Mouse (Mus musculus) forebrain, embryonic 15.5 days (tissue): ENCODE measurements around the gene Rcan2. TPM values are rescaled to one million over a fixed set of nuclear protein-coding genes. Genes with fewer than 3 reads are reported as not detected.
A peak's percentile ranks its signal among the peaks of the same experiment; 100 is the strongest.

Experiments
- ATAC-seq: fragments of 200-750 bp; cut with Nextera tagmentation; replicated peaks from 2 replicates; pipeline ENCODE4 v1.8.0; 2017; ENCODE audit warnings: mild to moderate bottlenecking, moderate TSS enrichment, moderate library complexity
- H3K27ac ChIP-seq: fragments of 300-500 bp; sonication (generic); replicated peaks from 2 replicates; pipeline ENCODE4 v1.5.1; 2015; ENCODE audit warnings: mild to moderate bottlenecking, inconsistent platforms
- H3K27me3 ChIP-seq: fragments of 300-500 bp; sonication (generic); 2 replicates; pipeline ENCODE4 v1.6.1; 2015; ENCODE audit warnings: inconsistent platforms
- H3K36me3 ChIP-seq: fragments of 300-500 bp; sonication (generic); 2 replicates; pipeline ENCODE4 v1.6.1; 2015; ENCODE audit warnings: mild to moderate bottlenecking, inconsistent platforms
- H3K4me1 ChIP-seq: fragments of 300-500 bp; sonication (generic); 2 replicates; pipeline ENCODE4 v1.6.1; 2015; ENCODE audit warnings: inconsistent platforms
- H3K4me2 ChIP-seq: fragments of 300-500 bp; sonication (generic); replicated peaks from 2 replicates; pipeline ENCODE4 v1.6.1; 2015; ENCODE audit warnings: mild to moderate bottlenecking, inconsistent platforms
- H3K4me3 ChIP-seq: fragments of 300-500 bp; sonication (generic); 2 replicates; pipeline ENCODE4 v1.5.1; 2015; ENCODE audit warnings: mild to moderate bottlenecking, inconsistent platforms
- H3K9ac ChIP-seq: fragments of 300-500 bp; sonication (generic); replicated peaks from 2 replicates; pipeline ENCODE4 v1.6.1; 2015; ENCODE audit warnings: mild to moderate bottlenecking, inconsistent platforms
- H3K9me3 ChIP-seq: fragments of 300-500 bp; sonication (generic); 2 replicates; pipeline ENCODE4 v1.6.1; 2016; ENCODE audit warnings: inconsistent platforms
- WGBS: fragments of 180-500 bp; shearing (Covaris S2); methylation state at CpG from one replicate; pipeline ENCODE4 v1.1.7; 2015; ENCODE audit warnings: mixed read lengths; 5-methylcytosine and 5-hydroxymethylcytosine counted together
- polyA plus RNA-seq: library from polyadenylated mRNA; unstranded; fragments of >200 nt; fragmentation: Nextera tagmentation; extraction: Ambion mirVana; gene quantifications from 2 replicates; pipeline ENCODE4 v1.2.1, GENCODE M21; 2015

Gene Rcan2
- 30.1 and 31.0 TPM in 2 replicates for polyA plus RNA-seq

DNA sequence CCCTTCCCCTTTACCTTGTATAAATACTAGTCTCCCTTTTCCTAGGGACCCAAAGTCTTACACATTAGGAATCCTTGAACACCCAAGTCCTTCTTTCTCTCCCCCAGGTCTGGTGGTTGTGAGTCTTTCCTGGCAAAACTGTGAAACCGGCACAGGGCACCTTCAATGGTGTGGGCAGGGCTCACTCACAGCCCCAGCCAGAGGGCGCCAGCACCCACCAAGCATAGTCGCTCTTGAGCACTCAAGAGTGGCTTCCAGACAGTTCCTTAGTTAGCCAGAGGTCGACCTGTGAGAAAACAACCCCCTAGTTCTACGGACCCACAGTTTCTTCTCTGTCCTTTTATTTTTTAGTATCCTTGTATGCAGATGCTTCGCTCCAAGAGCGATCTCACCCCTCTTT, at the start of gene Rcan2:
Rcan2 (plus strand) TSS at position 275 of the 400 bp plus-strand sequence.
- Histone ChIP-seq H3K9me3 (no peaks in the 10 kb centered on the region), H3K4me3 (peak within 1 kb of the TSS; percentile 78), H3K4me2 (peak within 1 kb of the TSS; percentile 86), H3K9ac (peak within 1 kb of the TSS; percentile 71), H3K27ac (peak within 1 kb of the TSS; percentile 27; the same call in 1 of the 2 replicates), H3K27me3 (no peaks in the 10 kb centered on the region), H3K4me1 (peaks cover 13% of the 10 kb centered on the region), H3K36me3 (no peaks in the 10 kb centered on the region)
- WGBS = 1% methylated on average over 7 of the region's 7 CpGs
- peak; percentile 84 for ATAC-seq

- WGBS = 50% methylated on average over 1 of the region's 1 CpGs
- Histone ChIP-seq H3K4me1 (no peaks in the 10 kb centered on the region), H3K27ac (no peak overlapping the region), H3K36me3 (no peaks in the 10 kb centered on the region), H3K9me3 (no peaks in the 10 kb centered on the region), H3K4me2 (no peak overlapping the region), H3K9ac (no peak overlapping the region), H3K4me3 (no peak overlapping the region), H3K27me3 (no peaks in the 10 kb centered on the region)
- ATAC-seq = no peak
Observed at GRCm38 (mm10) chr17:43752811-43753210, 48.3 kb upstream of the Rcan2 start.

- Histone ChIP-seq H3K36me3 (no peaks in the 10 kb centered on the region), H3K27ac (no peak overlapping the region), H3K9ac (no peak overlapping the region), H3K4me3 (no peak overlapping the region), H3K4me1 (no peaks in the 10 kb centered on the region), H3K4me2 (no peak overlapping the region), H3K9me3 (no peaks in the 10 kb centered on the region), H3K27me3 (no peaks in the 10 kb centered on the region)
- no peak for ATAC-seq
- 88% methylated on average over 5 of the region's 5 CpGs for WGBS
Observed at GRCm38 (mm10) chr17:43754687-43755086, 46.5 kb upstream of the Rcan2 start.

DNA sequence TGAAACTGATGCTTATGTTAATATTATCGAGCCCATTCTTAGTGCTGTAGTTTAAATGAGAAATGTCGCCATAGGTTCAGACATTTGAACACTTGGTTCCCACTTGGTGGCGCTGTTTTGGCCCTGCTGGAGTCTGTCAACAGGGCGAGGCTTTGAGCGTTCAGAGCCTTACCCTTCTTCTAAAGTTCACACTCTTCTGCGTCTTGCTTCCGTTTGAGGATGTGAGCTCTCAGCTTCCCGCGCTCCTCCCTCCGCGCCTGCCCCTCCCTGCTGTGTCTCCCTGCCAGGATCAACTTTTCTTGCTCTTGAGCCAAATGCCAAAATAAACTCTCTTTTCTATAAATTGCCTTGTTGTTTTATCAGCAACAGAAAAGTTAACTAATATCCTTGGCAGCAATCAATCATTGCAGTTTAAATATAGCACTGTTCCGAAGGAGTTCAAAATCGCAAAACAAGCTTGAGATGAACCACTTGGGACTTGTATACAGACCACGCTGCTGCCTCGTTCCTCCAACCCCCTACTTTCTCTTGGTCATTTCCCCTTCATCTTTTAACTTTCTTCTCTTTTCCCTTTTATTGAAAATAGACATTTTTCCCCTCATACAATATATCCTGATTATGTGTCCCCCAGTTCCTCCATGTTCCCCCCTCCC, 42.4 kb upstream of the Rcan2 start:
- Histone ChIP-seq H3K4me3 (no peak overlapping the region), H3K9ac (no peak overlapping the region), H3K27me3 (no peaks in the 10 kb centered on the region), H3K4me1 (no peaks in the 10 kb centered on the region), H3K27ac (no peak overlapping the region), H3K9me3 (no peaks in the 10 kb centered on the region), H3K4me2 (no peak overlapping the region), H3K36me3 (no peaks in the 10 kb centered on the region)
- 67% methylated on average over 15 of the region's 15 CpGs for whole genome bisulfite sequencing
- no peak for ATAC-seq

- ATAC-seq = no peak
- WGBS = 83% methylated on average over 4 of the region's 4 CpGs
Observed at GRCm38 (mm10) chr17:43784531-43784930, 16.6 kb upstream of the Rcan2 start.

DNA sequence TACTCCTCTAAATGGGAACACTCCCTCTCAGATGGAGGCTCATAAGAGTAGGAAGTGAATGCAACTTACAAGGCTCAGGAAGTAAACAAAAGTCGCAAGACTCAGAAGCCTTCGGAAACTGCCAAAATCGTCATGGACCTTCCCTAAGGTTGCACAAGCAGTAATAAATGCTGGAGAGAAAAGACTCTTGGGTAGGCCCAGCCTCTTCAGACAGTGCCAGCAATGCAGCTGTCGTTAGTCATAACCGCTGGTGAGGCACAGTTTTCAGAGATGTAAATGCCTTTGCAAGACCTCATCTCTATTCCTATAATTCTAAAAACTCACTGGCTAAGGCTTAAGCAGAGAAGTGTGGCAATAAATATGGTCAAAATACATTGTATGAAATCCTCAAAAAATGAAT, 12.9 kb upstream of the Rcan2 start:
- H3K27ac ChIP-seq = no peak overlapping the region
- H3K4me2 ChIP-seq = no peak overlapping the region
- WGBS = 92% methylated on average over 5 of the region's 5 CpGs
- no peaks in the 10 kb centered on the region for H3K27me3 ChIP-seq
- no peak overlapping the region for H3K9ac ChIP-seq
- H3K9me3 ChIP-seq = no peaks in the 10 kb centered on the region
- no peak for ATAC-seq
- no peaks in the 10 kb centered on the region for H3K36me3 ChIP-seq
- no peak overlapping the region for H3K4me3 ChIP-seq
- H3K4me1 ChIP-seq = no peaks in the 10 kb centered on the region

More at GRCm38 (mm10) chr17:43784531-43784930, 16.6 kb upstream of the Rcan2 start:
- Histone ChIP-seq H3K4me3 (no peak overlapping the region), H3K36me3 (no peaks in the 10 kb centered on the region), H3K27me3 (no peaks in the 10 kb centered on the region), H3K4me2 (no peak overlapping the region), H3K9ac (no peak overlapping the region), H3K27ac (no peak overlapping the region), H3K9me3 (no peaks in the 10 kb centered on the region), H3K4me1 (no peaks in the 10 kb centered on the region)

- H3K36me3 ChIP-seq = no peaks in the 10 kb centered on the region
- H3K4me3 ChIP-seq = no peak overlapping the region
- H3K4me1 ChIP-seq = no peaks in the 10 kb centered on the region
- H3K9ac ChIP-seq = no peak overlapping the region
- H3K4me2 ChIP-seq = no peak overlapping the region
- no peak overlapping the region for H3K27ac ChIP-seq
- no peak for ATAC-seq
- H3K9me3 ChIP-seq = no peaks in the 10 kb centered on the region
- no peaks in the 10 kb centered on the region for H3K27me3 ChIP-seq
Observed at GRCm38 (mm10) chr17:43789376-43789775, 11.8 kb upstream of the Rcan2 start.

GRCm38 (mm10) chr17:43791751-43792150, 9.4 kb upstream of the Rcan2 start:
- WGBS = 96% methylated on average over 3 of the region's 3 CpGs
- Histone ChIP-seq H3K9me3 (no peaks in the 10 kb centered on the region), H3K4me2 (no peak overlapping the region), H3K27ac (no peak overlapping the region), H3K9ac (no peak overlapping the region), H3K36me3 (no peaks in the 10 kb centered on the region), H3K27me3 (no peaks in the 10 kb centered on the region), H3K4me1 (no peaks in the 10 kb centered on the region), H3K4me3 (no peak overlapping the region)
- no peak for ATAC-seq

GRCm38 (mm10) chr17:43794731-43795280, 6.3 kb upstream of the Rcan2 start:
- Histone ChIP-seq H3K4me2 (no peak overlapping the region), H3K9me3 (no peaks in the 10 kb centered on the region), H3K36me3 (no peaks in the 10 kb centered on the region), H3K27me3 (no peaks in the 10 kb centered on the region), H3K4me1 (no peaks in the 10 kb centered on the region), H3K4me3 (no peak overlapping the region), H3K9ac (no peak overlapping the region), H3K27ac (no peak overlapping the region)
- WGBS = 69% methylated on average over 1 of the region's 1 CpGs
- no peak for ATAC-seq

DNA sequence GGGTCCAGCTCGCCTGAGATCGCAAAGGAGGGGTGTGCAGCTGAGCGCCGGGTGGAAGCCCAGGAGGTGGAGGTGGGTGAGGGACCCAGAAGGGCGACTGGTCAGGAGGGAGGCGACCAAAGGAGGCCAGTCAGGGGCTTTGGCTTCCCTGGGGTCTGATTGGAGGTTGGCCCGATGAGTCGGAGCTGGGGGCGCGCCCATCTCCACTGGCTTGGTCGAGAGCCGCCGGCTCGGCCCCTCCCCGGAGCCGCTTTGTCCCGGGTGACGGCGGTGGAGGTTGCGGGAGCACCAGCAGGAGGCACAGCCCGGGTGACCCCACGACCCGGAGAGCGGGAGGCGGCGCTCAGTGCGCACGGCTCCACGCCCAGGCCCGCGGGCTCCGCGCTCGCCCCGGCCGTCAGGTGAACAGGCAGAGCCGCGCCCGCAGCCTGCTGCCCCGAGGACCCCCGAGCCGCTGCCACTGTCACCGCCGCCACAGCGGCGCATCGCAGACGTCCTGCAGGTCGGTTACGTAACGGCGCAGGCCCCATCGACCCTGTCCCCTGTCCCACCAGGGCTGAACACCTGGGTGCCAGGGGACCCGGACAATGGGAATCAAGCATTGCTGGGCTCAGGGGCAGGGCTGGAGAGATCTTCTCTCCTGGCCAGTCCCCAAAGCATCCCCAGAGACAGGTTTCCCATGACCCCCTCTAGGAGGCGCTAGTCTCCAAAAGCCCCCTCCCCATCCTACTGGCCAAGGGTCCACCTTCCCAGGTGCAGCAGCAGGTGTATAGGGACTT, 633 bp downstream of the Rcan2 start:
- peak overlapping the region; percentile 71 for H3K9ac ChIP-seq
- H3K4me1 ChIP-seq = peaks cover 13% of the 10 kb centered on the region
- H3K4me2 ChIP-seq = peak overlapping the region; percentile 86
- H3K27ac ChIP-seq = peak overlapping the region; percentile 27; the same call in 1 of the 2 replicates
- peak overlapping the region; percentile 78 for H3K4me3 ChIP-seq
- peak; percentile 86 for ATAC-seq
- no peaks in the 10 kb centered on the region for H3K27me3 ChIP-seq
- WGBS = under 1% methylated on average over 53 of the region's 55 CpGs
- no peaks in the 10 kb centered on the region for H3K9me3 ChIP-seq
- H3K36me3 ChIP-seq = no peaks in the 10 kb centered on the region

GRCm38 (mm10) chr17:43802414-43802813, 1.3 kb downstream of the Rcan2 start:
- H3K4me3 ChIP-seq = peak overlapping the region; percentile 78
- H3K4me2 ChIP-seq = peak overlapping the region; percentile 86
- H3K27me3 ChIP-seq = no peaks in the 10 kb centered on the region
- no peak overlapping the region for H3K27ac ChIP-seq
- peaks cover 13% of the 10 kb centered on the region for H3K4me1 ChIP-seq
- H3K36me3 ChIP-seq = no peaks in the 10 kb centered on the region
- 71% methylated on average over 11 of the region's 11 CpGs for WGBS
- H3K9me3 ChIP-seq = no peaks in the 10 kb centered on the region
- ATAC-seq = no peak
- H3K9ac ChIP-seq = peak overlapping the region; percentile 71

DNA sequence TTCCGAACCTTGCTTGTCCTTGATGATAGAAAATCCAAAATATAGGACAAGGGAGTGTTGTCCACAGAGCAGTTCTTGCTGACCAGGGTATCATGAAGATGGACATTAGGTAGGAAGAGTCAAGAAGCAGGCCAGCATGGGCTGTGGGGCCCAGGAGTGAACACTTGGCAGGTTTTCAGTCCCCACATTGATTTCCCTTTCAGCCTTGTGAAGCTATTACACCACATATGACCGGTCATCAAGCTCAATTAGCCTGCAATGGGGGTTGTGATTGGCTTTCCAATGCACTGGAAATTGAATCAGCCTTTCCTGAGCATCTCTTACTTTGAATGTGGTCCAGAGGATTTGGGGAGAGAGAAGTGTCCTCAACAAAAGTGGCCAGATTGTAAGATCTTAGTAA, 2.0 kb downstream of the Rcan2 start:
- Histone ChIP-seq H3K4me1 (peaks cover 13% of the 10 kb centered on the region), H3K4me3 (no peak overlapping the region), H3K36me3 (no peaks in the 10 kb centered on the region), H3K9ac (no peak overlapping the region), H3K27ac (no peak overlapping the region), H3K4me2 (no peak overlapping the region), H3K9me3 (no peaks in the 10 kb centered on the region), H3K27me3 (no peaks in the 10 kb centered on the region)
- WGBS = 82% methylated on average over 2 of the region's 2 CpGs
- no peak for ATAC-seq
